Comparison of ENCODE assay signal across 9 mouse cellular contexts in the genomic region with DNA sequence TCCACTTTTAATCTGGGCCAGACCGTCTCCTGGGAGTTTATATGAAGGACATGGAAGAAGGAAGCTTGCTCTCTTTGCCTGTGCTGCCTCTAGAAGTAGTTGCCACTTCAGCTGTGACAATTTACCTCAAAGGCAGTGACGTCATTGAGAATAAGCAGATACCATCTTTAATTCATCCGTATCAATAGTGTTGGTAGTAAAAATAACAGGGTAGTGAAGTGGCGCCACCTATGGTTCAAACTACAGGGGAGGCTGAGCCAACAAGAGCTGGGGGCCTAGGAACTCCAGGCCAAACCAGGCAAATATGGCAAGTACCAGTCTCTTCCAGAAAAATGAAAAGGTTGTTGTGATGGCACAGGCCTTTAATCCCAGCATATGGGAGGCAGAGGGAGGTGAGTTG. TPM values are rescaled to one million over a fixed set of nuclear protein-coding genes. Genes with fewer than 3 reads are reported as not detected.
DNase-seq lines count a peak whose midpoint lies in the region; ATAC-seq and TF ChIP-seq lines count a peak whose summit lies in the region.
"Had no signal": no experiment of that assay in that cellular context is flagged by ENCODE, and none has a peak within 500 bp of the region (broad histone marks: within the 10 kb centered on the region; RNA-seq: fewer than 3 reads in every experiment).

No protein-coding gene starts in this region.

- no peaks in the 10 kb centered on the region for H3K9me3 ChIP-seq in liver, postnatal 0 days (ENCODE audit: low read length)
- no peaks in the 10 kb centered on the region for H3K9me3 ChIP-seq in liver, embryonic 12.5 days (replicated peaks)
- H3K9me3 ChIP-seq: lung, embryonic 15.5 days had no signal

- no peak overlapping the region for H3K9ac ChIP-seq in liver, postnatal 0 days (replicated peaks)
- no peak overlapping the region for H3K9ac ChIP-seq in liver, embryonic 12.5 days
- H3K9ac ChIP-seq: lung, embryonic 15.5 days had no signal

- H3K36me3 ChIP-seq in liver, postnatal 0 days (replicated peaks; ENCODE audit: insufficient read depth, low read length), result no peaks in the 10 kb centered on the region
- no peaks in the 10 kb centered on the region for H3K36me3 ChIP-seq in liver, embryonic 12.5 days
- H3K36me3 ChIP-seq: lung, embryonic 15.5 days had no signal

- H3K27me3 ChIP-seq in liver, postnatal 0 days (ENCODE audit: insufficient read depth, low read length), result no peaks in the 10 kb centered on the region
- no peaks in the 10 kb centered on the region for H3K27me3 ChIP-seq in liver, embryonic 12.5 days (replicated peaks)
- H3K27me3 ChIP-seq: lung, embryonic 15.5 days had no signal

- no peak overlapping the region for H3K4me2 ChIP-seq in liver, postnatal 0 days (ENCODE audit: low read depth, low read length)
- H3K4me2 ChIP-seq in liver, embryonic 12.5 days, result no peak overlapping the region
- H3K4me2 ChIP-seq: lung, embryonic 15.5 days had no signal

- TF ChIP-seq CTCF in liver, postnatal 0 days (IDR thresholded peaks at IDR 0.05; ENCODE audit: low read depth), result peak; percentile 65

- no peak overlapping the region for H3K4me3 ChIP-seq in liver, postnatal 0 days (ENCODE audit: low read depth, low read length)
- no peak overlapping the region for H3K4me3 ChIP-seq in liver, embryonic 12.5 days
- H3K4me3 ChIP-seq: lung, embryonic 15.5 days had no signal

- ATAC-seq in liver, postnatal 0 days, result no peak
- ATAC-seq in liver, embryonic 12.5 days, result no peak
- ATAC-seq in inflammation-experienced regulatory T-cells, adult 6 months, result peak; percentile 63

- TF ChIP-seq EP300 in liver, postnatal 0 days (IDR thresholded peaks at IDR 0.05; ENCODE audit: low read depth), result no peak

- WGBS in liver, postnatal 0 days (ENCODE audit: insufficient replicate concordance), result 37% methylated on average over 4 of the region's 4 CpGs
- 32% methylated on average over 4 of the region's 4 CpGs for WGBS in liver, embryonic 12.5 days (ENCODE audit: insufficient replicate concordance)

- 0 out of 2 replicates have a peak, but pooled peaks cover 4% of the 10 kb centered on the region for H3K4me1 ChIP-seq in liver, postnatal 0 days (ENCODE audit: insufficient read depth)
- H3K4me1 ChIP-seq in liver, embryonic 12.5 days, result no peaks in the 10 kb centered on the region
- H3K4me1 ChIP-seq: lung, embryonic 15.5 days had no signal

- no peak overlapping the region for H3K27ac ChIP-seq in liver, postnatal 0 days (ENCODE audit: low read depth)
- no peak overlapping the region for H3K27ac ChIP-seq in liver, embryonic 12.5 days
- H3K27ac ChIP-seq: lung, embryonic 15.5 days had no signal

- peak; percentile 39 for DNase-seq in cerebellum, adult 9-10 months
- DNase-seq in cerebellum, adult 11 months, result no peak
- peak; percentile 43 for DNase-seq in liver, postnatal 0 days
- peak; percentile 19 to 27 for DNase-seq in spleen, postnatal 36 days (ENCODE audit: low spot score in 2 of 2)
- DNase-seq in c-Kit-positive CD71-positive TER-119-positive erythroid progenitor cells, embryonic 14.5 days (ENCODE audit: low spot score), result no peak
- no peak for DNase-seq in urinary bladder, postnatal 10 days (ENCODE audit: low spot score)

RNA-seq across cellular contexts. Expression of gene Gpkow, which starts 4.1 kb away (rescaled TPM):
- polyA plus RNA-seq in liver, postnatal 0 days (2015; fragmentation: Nextera tagmentation; extraction: Ambion mirVana), result 8.0 and 9.3 TPM in 2 replicates
- 18.9 and 20.8 TPM in 2 replicates for polyA plus RNA-seq in liver, embryonic 12.5 days (2016; fragmentation: Nextera tagmentation; extraction: Ambion mirVana)
- 10 to 100 TPM; 48.0 to 54.7 (median 52.7) TPM for polyA plus RNA-seq in inflammation-experienced regulatory T-cells, adult 6 months (2017; shearing (Covaris generic))

RNA-seq across cellular contexts. Expression of gene Magix, which starts 11.8 kb away (rescaled TPM):
- 2.4 TPM in 2 replicates for polyA plus RNA-seq in liver, postnatal 0 days (2015; fragmentation: Nextera tagmentation; extraction: Ambion mirVana)
- polyA plus RNA-seq in liver, embryonic 12.5 days (2016; fragmentation: Nextera tagmentation; extraction: Ambion mirVana), result 0.04 TPM in 1 of 2 replicates, not detected in the other
- not detected for polyA plus RNA-seq in inflammation-experienced regulatory T-cells, adult 6 months (2017; shearing (Covaris generic))

RNA-seq across cellular contexts. Expression of gene Wdr45, which starts 21.3 kb away (rescaled TPM):
- 17.4 and 18.5 TPM in 2 replicates for polyA plus RNA-seq in liver, postnatal 0 days (2015; fragmentation: Nextera tagmentation; extraction: Ambion mirVana)
- 14.6 and 15.6 TPM in 2 replicates for polyA plus RNA-seq in liver, embryonic 12.5 days (2016; fragmentation: Nextera tagmentation; extraction: Ambion mirVana)
- 10 to 100 TPM; 39.0 to 53.6 (median 47.3) TPM for polyA plus RNA-seq in inflammation-experienced regulatory T-cells, adult 6 months (2017; shearing (Covaris generic))

RNA-seq across cellular contexts. Expression of gene Plp2, which starts 21.7 kb away (rescaled TPM):
- 25.7 TPM in 2 replicates for polyA plus RNA-seq in liver, postnatal 0 days (2015; fragmentation: Nextera tagmentation; extraction: Ambion mirVana)
- polyA plus RNA-seq in liver, embryonic 12.5 days (2016; fragmentation: Nextera tagmentation; extraction: Ambion mirVana), result 36.2 and 37.6 TPM in 2 replicates
- polyA plus RNA-seq in inflammation-experienced regulatory T-cells, adult 6 months (2017; shearing (Covaris generic)), result 100 to 1,000 TPM; 140 to 192 (median 157) TPM

RNA-seq across cellular contexts. Expression of gene Gm45208, which starts 29.2 kb away (rescaled TPM):
- not detected in 2 replicates for polyA plus RNA-seq in liver, postnatal 0 days (2015; fragmentation: Nextera tagmentation; extraction: Ambion mirVana)
- not detected in 2 replicates for polyA plus RNA-seq in liver, embryonic 12.5 days (2016; fragmentation: Nextera tagmentation; extraction: Ambion mirVana)
- not detected for polyA plus RNA-seq in inflammation-experienced regulatory T-cells, adult 6 months (2017; shearing (Covaris generic))
- polyA plus RNA-seq: lung, embryonic 15.5 days had no signal

Comparison
In these comparisons a context has a peak if more than half of its experiments do, and no peak if none do; other contexts are left out.
1. DNase-seq: peak in cerebellum, adult 9-10 months (single experiment), liver, postnatal 0 days (single experiment) and spleen, postnatal 36 days (2 of 2); none in cerebellum, adult 11 months (single experiment), c-Kit-positive CD71-positive TER-119-positive erythroid progenitor cells, embryonic 14.5 days (single experiment) and urinary bladder, postnatal 10 days (single experiment).